Mouse (Mus musculus): ENCODE data around the gene Gng7. TPM values are rescaled to one million over a fixed set of nuclear protein-coding genes. Genes with fewer than 3 reads are reported as not detected.

Gene Gng7
- total RNA-seq, 2 experiments from 2014 or later = 5.4 to 6.4 TPM

DNA sequence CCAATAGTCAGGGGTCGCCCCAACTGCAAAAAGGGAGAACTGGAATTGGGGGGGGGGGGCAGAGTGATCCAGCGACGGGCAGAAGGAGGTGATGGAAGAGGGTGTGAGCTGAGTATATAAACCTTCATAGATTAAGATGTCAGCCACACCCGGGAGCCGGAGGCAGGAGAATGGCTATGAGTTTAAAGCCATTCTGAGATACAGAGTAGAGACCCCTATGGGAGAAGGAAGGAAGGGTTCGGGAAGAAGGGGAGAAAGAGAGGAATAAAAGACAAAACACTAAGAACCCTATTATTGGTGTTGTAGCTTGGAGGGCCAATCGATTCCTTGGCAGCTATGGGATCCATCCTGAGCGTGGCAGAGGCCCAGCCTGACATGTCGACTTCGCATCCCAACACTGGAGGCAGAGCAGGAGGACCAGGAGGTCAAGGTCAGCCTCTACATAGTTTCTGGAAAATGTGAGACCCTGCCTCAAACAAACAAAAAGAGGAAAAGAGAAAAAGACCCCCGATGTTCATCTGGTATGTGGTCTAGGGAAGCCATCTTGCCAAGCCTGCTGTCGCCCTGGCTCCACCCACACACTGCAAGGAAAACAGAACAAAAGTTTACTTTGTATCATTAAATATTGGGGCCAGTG is 11.0 kb upstream of the Gng7 start, which contains the start of gene Diras1:
TSS of gene Diras1 (minus strand) at position 24 of the 637 bp plus-strand sequence.
- no peak for DNase-seq

DNA sequence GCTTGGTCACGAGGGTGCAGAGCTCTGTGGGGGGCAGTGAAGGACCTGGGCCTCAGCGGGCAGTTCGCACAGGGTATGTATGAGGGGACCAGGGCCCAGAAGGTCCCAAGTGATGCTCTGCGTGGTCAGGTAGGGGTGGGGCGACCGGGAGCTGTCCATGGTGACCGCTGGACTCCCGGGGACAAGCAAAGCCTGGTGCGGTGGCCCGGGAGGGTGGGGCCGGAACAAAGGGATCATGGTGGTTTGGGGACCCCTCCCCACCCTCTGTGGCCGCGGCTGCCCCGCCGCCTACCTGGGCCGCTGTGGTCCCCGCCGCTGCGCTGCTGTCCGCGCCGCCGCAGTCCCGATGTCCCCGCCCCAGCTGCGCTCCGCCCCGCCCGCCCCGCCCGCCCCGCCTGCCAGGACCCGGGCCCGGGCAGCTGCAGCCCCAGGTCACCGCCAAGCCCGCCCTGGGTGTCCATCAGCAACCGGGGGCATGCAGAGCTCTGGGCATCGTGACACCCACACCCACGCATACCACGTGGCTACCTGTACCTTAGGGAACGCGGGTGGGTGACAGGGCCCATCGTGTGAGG is 10.4 kb upstream of the Gng7 start:
- peak; percentile 52 for DNase-seq

DNA sequence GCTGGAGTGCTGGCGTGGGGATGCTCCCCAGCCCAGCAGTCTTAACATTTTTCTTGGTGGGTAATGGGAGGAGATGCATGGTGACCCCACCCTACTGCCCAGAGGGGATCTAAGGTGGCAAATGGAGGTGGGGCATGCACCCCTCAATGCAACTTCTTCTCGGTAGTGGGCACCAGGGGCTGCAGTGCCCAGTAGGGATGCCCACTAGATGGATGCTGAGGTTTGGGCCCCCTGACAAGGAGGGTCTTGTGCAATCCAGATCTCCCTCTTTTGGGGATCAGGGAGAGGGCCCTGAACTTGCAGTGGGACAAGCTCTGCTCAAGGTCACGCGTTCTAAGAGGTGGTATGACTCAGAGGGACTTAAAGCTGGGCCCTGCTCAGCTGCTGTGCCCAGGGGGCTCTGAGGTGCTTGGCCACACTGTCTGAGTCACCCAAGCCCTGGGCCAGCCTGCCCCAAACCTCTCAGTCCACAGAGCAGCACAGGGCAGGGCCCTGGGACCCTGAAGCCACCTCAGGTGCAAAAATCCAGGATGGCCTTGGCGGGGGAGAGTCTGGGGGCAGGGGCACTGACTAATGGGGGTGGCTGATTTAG is 9.7 kb upstream of the Gng7 start:
- no peak for DNase-seq

DNA sequence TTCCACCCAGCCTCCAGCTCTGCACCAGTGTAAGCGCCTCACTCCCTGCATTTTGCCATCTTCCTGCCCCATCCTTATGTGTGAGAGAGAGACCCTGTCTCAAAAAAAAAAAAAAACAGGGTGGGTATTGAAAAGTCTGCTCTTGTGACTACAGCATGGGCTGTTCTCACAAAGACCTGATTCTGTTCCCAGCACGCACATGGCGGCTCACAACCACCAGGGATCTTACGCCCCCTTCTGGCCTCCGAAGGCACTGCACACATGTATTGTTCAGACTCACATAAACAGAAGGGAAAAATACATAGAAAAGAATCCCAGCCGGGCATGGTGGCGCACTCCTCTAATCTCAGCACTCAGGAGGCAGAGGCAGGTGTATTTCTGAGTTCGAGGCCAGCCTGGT is 8.0 kb upstream of the Gng7 start:
- no peak for DNase-seq

DNA sequence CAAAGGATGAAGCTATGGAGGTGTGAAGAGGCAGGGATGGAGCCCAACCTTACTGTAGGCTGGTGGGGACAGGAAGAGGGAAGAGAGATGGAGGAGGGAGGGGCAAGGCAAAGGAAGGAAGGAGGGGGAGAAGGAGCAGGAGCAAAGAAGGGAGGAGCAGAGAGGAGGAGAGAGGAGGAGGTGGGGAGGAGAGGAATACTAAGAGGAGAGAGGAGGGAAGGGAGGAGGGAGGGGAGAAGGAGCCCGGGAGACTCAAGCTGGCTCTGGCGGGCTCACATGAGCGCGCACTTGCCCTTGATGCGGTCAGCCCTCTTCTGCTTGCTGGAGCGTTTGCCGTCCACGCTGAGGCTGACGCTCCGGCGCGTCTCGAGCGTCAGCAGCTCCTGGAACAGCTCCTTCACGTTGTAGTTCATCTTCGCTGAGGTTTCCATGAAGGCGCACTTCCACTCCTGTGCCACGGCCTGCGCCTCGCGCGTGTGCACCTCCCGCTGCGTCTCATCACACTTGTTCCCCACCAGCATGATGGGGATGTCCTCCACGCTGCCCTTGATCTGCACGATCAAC is 6.9 kb upstream of the Gng7 start:
- no peak for DNase-seq

DNA sequence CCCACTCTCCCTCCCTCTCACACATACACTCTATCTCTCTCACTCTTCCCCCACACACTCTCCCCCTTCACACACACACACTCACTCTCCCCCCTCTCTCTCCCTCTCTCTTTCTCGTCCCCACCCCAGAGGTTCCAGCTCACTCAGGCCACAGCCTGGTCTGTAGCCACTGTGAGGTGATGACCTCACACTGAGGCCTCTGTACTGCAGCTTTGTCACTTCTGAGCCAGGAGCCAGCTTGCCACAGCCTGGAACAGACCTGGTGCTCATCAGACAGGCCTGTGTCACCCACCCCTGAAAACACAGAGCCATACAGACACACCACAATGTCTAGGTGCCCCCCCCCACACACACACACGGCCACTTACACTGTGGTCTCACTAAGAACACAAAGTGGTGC is 5.5 kb upstream of the Gng7 start:
- DNase-seq = no peak

DNA sequence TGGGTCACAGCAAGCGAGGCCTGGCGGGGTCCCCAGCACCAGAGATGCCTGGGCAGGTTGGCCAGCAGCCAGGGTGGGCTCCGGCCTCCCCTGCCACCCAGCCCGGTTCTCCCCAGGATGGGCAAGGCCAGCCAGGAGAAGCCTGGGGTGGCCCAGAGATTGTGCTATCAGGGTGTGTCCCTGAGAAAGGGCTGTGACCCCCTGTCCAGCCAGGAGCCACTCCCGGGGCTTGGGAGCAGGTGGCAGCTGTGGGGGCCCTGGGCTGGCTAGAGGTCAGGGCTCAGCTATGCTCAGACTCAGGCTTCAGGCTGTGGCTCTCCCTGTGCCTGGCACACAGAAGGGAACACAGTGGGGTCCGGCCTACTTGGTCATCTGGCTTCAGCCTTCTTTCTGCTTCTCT is 4.9 kb upstream of the Gng7 start:
- no peak for DNase-seq

DNA sequence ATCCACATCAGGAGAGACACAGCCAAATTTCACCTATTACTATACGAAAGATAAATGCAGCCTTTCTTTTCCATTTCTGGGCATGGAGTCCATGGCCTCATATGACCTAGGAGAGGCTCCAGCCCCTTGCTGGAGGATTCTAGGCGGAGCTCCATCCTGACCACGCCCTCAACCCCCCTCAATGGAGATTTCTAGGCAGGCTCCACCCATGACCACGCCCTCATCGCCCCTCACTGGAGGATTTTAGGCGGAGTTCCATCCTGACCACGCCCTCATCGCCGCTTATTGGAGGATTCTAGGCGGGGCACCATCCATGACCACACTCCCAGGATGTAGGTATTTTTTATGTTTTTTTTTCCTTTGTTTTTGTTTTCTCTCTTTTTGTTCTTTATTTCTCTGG is 3.6 kb upstream of the Gng7 start:
- no peak for DNase-seq

DNA sequence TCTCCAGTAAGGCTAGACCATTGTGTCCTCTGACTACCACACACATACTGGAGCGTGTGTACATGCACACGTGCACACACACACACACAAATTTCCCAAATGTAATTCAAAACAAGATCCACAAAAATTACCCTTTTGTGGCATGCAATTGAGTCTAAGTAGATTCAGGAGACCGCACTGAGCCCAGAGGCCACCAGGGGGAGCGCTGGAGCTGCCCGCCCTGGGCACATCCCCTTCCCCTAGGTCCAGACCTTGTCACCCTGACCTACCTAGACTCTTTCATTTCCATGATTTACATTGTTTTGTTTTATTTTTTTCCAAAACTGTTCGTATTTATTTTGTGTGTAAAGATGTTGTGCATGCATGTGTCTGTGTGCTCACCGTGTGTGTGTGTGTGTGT is 1.9 kb upstream of the Gng7 start:
- peak; percentile 85 for DNase-seq

DNA sequence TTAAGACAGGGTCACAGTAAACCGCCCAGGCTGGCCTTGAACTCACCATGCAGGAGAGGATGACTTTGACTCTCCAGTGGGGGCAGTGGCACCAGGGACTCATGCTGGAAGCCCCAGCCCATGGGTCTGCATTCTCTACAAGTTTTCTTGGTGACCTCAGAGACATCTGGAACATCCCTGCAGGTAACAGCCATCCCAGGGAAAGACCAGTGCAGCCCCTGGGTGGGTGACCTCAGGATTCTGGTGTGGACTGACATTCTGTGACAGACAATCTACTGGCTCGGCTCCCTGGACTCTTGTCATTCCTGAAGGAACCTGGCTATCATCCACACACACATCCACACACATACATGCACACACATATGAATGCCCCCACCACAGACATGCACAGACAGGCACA is 921 bp upstream of the Gng7 start:
- no peak for DNase-seq

DNA sequence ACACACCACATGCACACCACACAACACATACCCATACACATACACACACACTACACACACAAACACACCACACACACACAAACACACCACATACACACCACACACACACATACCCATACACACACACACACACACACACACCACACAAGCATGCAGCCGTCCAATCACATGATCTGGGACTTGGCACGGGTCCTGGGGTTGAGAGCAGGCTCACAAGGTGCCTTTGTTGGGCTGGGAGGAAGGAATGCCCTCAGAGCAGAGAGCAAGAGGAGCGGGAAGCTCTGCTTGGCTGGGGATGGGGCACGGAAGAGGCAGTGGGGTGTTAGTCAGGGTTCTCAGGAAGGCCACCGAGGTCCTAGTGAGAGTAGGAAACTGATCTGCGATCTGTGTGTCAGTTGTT is 3.9 kb downstream of the Gng7 start:
- no peak for DNase-seq

DNA sequence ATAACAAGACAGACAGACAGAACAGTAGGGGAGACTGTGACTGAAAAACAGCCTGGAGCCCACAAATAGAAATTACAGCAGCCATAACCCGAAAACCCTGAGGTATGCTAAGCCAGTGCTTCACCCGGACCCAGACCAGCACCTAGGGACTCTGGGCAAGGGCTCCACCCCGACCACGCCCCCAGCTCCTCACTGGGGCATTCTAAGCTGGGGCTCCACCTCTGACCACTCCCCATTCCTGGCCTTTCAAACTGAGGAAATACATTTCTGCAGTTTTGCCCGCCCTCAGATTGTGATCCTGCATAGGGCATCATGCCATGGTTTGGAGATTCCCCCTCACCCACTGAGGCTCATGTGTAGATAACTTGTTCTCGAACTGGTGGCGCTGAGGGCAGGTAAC is 7.5 kb downstream of the Gng7 start:
- DNase-seq = peak; percentile 49

DNA sequence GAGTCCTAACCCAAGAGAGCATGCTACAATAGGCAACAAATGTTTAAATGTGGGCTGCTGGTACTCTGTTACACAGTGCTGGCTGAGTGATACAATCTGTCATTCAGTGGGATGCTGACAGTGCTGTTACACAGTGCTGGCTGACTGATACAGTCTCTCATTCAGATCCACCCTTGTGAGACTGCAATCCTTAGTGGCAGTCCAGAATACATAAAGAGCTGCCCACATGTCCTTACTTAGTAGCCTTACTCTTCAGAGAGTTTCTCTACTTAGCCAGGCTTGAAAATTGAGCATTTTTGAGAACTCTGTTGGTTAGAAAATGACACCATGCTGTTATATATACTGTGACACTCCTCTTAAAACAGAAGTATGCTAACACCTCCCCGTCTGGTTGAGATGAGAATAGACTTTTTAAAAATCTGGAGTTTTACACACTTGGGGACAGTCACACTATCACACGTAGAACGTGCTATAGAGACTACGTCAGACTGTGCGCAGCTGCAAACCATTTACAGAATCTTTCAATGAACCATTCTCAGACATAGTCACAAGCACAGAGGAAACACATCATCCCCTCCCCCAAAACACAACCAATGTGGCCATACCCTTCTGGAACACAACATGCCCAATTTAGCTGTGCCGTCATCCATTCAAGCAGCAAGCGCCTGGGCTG is 8.6 kb downstream of the Gng7 start:
- no peak for DNase-seq

DNA sequence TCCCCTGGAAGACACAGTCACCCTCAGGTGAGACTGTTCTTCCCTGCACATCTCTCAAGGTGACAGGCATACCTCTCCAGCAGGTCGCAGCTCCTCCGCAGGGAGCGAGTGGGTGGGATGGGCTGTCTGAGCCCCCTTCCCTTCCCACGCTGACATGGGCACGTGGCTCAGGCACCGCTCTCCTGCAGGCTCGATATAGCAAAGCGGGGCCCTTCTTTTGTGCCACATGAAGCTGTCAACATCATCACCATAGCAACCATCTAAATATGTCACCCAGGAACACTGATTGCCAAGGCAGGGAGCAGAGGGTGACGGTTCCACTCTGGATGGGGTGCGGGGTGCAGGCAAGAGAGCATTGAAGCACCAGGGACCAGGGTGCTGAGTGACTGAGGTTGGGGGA is 13.6 kb downstream of the Gng7 start:
- no peak for DNase-seq

DNA sequence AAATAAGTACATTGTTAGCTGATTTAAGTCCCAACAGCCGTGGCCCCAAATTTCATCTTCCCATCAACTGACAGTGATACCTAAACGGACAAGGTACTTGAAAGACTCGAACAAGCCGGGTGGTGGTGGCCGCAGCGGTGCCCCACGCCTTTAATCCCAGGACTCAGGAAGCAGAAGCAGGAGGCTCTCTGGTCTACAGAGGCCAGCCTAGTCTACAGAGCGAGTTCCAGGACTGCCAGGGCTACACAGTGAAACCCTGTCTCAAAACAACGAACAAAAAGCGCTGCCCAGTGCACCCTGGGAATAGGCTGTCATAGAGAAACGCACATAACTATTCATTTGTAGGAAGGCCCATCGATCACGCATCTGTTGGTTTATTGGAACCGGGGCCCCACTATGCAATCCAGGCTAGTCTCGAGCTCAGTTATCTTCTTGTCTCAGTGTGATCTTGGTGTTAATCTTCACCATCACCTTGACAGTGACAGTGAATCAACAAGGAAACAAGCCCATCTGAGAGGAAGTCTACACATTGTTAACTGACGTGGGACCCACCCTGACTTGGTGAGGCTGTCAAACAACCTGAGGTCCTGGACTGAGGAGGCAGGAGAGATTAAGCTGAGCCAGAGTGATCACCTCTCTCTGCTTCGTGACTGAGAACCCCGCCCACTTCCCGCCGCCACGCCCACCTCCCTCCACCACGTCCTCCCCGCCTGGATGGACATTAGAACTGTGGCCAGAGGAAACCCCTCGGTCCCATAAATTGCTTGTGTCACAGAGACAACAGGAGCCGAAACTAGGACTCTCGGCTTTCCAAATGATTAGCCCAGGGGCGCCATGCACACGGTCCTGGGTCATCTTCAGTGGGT is 14.3 kb downstream of the Gng7 start:
- DNase-seq = no peak

DNA sequence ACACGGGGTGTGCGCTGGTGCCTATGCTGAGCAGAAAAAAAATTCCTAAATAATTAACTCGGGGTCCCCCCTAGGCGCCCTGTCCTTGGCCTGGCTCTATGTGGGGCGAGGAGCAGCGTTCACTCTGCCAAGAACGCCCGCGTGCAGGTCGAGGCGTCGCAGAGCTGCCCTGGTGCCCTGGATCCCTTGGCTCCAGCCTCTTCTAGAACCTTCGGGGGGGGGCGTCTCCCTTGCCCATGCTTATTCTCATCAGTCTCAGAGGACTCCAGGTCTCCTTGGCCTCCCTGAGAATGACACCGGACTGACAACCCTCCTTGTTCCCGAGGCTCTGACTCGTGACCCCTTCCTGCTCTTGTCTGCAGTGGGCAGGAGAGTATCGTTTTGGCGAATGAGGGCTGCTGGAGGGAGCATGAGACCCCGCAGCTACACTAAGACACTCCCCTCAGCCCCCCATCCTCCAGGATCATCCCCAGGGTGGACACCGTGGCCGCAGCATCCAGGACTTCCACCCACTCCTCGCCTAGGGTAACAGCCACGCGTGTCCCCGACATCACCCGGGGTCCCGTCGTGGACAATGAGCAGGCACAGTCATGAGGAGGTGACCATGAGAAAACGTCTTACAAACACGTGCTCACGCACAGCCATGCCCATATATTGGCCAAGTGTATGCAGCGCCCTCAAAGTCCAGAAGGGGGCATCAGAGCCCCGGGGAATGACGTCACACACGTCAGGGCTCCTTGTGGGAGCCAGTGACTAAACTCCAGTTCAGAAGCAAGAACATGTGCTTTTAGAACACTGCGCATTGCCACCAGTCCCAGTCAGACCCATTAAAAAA is 15.2 kb downstream of the Gng7 start:
- peak; percentile 92 for DNase-seq

DNA sequence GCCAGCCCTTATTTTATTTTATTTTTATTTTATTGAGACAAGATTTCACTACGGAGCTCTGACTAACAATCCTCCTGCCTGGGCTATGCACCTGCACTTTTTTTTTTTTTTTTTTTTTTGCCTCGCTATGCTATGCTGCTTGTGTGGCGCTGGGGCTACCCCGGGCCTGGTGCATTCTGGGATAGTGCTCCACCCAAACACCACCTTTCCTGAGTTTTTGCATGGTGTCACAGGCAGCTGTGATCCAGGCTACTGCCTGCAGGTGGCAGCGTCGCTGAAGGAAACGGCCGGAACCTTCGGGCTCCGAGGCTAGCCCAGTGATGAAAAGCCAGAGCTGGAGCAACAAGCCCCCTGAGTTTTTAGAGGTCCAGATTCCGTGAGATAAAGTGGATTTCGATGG is 16.0 kb downstream of the Gng7 start:
- DNase-seq = peak; percentile 69

DNA sequence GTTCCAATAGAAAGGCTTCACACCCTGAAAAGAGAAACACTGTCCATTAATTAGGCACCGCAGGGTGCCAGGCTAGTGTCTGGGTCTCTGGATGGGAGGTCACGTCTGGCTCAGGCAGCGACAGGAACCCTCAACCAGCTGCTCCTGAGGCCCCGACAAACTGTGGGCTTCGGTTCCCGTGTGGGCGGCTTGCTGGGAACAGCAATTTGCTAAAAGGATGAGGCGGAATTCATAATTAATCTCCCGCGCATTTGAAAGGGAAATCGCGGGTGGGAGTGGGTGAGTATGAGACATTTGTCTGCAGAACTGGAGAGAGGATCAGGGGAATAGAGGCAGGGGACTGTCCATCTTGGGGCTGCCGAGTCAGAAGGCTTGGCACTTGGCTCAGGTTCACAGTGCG is 16.7 kb downstream of the Gng7 start:
- DNase-seq = no peak

DNA sequence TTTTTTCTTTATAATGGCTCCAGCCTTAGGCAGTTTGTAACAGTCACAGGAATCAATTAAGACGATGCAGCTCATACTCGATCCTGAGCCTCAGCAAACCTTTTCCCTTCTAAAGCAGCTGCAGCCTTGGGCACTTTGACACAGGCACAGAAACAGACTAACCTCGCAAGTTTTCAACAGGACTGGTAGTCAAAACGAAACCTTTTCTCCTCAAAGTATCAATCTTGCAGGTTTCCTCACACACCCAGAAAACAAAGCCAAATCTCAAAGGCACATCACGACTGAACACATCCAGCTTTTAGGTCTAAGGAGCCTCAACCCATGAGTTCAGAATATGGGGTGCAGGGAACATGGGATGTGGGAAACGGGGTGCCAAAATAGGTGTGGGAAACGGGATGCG is 17.4 kb downstream of the Gng7 start:
- DNase-seq = no peak

DNA sequence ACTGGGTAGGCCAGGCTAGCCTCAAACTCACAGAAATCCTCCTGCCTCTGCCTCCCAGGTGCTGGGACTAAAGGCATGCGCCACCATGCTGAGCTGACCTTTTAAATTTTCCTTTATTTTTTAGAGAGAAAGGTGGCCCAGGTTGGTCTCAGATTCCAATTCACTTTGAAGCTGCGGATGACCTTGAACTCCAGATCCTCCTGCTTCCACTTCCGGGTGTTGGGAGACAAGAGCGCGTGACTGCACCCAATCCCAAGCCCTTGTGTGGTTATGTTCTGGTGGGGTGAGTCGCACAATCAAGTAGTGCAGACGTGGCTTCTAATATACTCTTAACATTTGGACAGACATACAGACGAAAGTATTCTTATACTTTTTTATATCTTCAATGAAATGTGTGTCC is 18.2 kb downstream of the Gng7 start:
- DNase-seq = no peak

DNA sequence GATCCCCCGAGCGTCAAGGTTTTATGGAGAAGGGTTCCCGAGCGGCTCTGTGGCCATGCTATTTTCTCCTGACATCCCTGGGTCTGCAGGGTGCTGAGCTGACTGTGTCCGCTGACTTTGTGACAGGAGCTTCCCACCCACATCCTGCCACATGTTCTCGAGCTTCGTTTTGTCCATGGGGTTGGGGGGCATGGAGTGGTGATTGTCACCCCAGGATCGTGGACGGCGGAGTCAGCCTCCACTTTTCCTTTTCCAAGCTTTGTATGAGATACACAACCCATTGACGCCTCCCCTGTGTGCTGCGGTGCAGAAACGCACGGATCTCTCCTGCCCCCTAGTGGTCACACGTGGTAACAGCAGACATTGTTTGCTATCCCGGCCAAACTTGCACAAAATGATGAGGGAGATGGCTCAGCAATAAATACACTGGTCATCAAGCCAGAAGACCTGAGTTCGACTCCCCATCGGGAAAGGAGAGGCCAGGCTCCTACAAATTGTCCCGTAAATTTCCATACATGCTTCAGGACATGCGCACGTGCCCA is 19.6 kb downstream of the Gng7 start:
- peak; percentile 90 for DNase-seq
